Mouse (Mus musculus): ENCODE data around the gene Tmem140.

DNA sequence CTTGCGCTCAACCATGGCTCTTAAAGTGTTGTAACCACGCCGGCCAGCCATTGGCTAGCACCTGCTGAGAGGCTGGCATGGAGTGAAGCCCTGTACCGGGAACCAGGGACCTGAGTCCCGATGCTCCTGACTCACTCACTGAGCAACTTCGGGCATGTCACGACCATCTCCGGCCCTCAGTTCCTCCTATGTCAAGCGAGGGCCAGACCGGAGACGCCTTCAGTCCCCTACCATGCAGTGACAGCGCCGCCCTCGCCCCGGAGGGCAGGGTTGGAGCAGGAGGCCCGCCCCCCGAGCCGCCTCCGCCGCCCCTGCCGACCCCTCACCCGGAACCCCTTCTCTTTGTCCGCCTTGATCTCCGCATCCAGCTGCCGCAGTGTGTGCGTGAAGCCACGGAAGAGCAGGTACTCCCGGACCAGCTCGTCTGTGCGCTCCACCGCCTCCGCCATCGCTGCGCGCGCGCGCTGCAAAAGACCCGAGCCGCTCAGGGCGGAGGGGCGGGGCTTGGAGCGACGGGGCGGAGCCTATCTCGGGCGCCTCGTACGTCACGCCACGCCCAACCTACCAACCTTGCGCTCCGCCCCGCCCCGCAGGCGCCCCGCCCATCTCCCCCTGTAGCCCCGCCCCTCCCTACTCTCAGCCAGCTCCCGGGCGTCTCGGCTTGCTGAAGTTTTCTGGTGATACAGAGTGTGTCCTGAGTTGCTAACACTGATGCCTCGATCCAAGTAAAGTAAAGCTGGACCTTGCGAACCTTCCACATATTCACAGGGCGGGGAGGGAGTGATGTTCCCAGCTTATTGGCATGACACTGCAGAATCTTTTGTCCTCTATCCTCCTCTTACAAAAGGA is 47.6 kb downstream of the Tmem140 start, which contains the start of gene Wdr91:
- TF ChIP-seq CTCF (IDR thresholded peaks at IDR 0.05) = peak; percentile 45
- peak; percentile 76 for TF ChIP-seq POLR2A (IDR thresholded peaks at IDR 0.05; ENCODE audit: insufficient read depth, low read depth, low read length)
